Mouse (Mus musculus): ENCODE results near the gene Zfp692.
"Not testable (repeated sequence)": the region's sequence is repeated elsewhere in the genome, so short reads cannot be mapped to it uniquely, and the experiment has no call there.

Zfp692 gene

DNA sequence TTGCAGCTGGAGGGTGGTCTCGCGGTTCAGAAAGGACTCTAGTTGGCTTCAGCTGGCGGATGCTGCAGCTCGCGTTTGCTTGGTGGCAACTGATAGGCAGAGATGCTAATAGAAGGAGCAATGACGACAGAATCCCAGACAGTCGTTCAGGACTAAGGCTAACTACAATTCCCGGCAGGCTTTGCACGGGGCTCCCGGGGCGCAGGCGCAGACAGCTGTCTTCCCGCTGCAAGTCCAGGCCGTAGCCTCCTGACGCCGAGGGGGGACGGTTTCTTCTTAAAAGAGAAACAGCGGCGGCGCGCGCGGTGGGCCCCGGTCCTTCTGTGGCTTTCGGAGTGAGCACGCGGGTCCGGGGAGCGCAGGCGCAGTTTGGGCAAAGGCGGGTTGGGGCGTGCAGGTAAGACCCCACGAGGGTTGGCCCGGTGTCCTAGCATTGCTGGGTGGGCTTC is at the start of gene Zfp692:
Gene Zfp692, plus strand, starts transcription at position 210 of the 449 bp plus-strand sequence.
- peak; percentile 92 to 94 for DNase-seq (ENCODE audit: low spot score in 2 of 2)

DNA sequence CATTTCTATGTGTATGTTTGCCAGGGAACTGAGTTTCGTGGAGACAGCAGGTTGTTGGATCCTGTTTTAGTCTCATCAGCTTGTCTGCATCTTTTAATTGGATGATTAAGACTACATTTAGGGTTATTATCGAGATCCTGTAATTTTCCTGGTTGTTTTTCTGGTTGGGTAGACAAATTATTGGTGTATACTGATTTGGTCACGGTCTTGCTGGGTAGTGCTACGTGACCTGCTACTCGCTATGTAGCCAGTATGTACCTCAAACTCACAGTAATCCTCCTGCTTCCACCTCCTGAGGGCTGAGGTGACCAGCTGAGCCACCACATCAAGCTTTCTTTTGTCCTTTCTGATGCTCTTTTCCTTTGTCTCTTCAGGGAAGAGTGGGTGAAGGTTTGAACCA is 49.1 kb upstream of the Zfp692 start:
- DNase-seq (ENCODE audit: low spot score in 2 of 2): no peak

DNA sequence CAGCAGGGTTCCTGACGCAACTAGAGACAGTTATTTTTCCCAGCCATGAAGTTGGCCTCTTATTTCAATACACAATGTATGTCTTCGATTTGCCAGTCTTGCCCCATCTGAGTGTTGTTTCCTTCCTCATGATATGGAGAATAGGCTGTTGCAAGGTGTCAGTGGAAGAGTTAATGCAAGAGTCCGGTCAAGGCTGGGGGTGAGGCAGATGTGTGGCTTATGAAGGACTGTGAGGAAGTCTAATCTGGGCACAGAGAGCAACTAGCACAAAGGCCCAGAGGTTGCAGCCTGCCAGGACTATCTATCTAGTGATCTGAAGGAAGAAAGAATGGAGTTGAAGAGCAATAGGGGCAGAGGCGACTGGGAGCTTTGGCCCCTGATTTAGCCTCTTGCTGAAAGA is 46.7 kb upstream of the Zfp692 start:
- no peak for DNase-seq (ENCODE audit: low spot score in 2 of 2)

DNA sequence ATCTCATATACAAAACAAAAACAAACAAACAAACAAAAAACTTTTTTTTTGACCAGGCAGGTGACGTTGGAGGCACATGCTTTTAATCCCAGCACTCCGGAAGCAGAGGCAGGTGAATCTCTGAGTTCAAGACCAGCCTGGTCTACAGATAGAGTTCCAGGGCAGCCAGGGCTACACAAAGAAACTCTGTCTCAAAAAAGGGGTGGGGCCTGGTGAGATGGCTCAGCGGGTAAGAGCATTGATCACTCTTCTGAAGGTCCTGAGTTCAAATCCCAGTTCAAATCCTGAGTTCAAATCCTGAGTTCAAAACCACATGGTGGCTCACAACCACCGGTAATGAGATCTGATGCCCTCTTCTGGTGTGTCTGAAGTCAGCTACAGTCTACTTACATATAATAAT is 45.0 kb upstream of the Zfp692 start:
- no peak for DNase-seq (ENCODE audit: low spot score in 2 of 2)

DNA sequence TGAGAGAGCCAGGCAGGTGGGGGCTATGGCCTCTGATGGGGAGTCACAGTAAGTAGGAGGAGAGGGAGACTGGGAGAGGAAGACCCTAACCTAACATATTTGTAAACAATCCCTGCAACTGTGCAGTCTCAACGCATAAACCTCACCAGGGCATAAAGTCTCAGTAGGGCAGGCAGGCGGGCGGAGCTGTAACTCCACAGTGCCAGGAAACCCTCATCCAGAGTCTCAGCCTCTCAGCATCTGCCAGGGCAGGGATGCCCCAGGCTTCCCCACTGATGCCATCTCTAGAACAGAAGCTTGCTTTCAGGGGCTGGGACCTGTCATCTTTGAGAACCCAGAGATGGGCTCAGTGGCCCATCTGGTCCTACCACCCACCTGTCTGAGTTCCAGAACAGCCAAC is 44.5 kb upstream of the Zfp692 start:
- no peak for DNase-seq (ENCODE audit: low spot score in 2 of 2)

DNA sequence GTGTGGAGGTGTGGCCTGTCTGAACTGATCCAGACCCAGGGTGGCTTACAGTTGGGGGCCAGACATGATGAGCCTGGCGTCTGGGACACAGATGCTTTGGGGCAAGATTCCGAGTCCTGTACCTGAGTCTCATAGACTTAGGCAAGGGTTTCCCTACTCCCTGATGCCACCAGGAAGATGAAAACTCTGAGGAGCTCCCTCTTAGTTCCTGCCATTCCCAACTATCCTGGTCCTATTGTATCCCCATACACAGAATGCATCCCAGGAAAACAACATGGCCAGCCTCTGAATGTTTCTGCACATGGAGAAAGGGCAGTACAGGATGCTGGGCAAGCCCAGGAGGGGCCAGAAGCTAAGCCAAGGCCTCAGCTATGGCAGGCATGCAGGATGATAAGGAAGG is 43.4 kb upstream of the Zfp692 start:
- DNase-seq (ENCODE audit: low spot score in 2 of 2): no peak

DNA sequence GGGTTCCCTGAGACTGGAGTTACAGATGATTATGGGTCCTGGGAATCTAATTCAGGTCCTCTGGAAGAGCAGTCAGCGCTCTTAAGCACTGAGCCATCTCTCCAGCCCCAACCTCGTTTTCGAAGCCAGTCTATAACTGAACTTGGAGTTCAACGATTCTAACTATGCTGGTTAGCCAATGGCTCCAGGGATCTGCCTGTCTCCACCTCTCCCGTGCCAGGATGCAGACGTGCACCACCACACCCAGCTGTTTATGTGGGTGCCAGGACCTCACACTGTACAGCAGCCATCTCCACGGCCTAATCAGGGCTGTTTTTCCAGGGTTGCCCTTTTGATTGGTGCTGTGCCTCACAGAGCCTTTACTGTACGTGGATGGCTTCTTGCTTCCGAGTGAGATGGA is 42.3 kb upstream of the Zfp692 start:
- DNase-seq (ENCODE audit: low spot score in 2 of 2): no peak

DNA sequence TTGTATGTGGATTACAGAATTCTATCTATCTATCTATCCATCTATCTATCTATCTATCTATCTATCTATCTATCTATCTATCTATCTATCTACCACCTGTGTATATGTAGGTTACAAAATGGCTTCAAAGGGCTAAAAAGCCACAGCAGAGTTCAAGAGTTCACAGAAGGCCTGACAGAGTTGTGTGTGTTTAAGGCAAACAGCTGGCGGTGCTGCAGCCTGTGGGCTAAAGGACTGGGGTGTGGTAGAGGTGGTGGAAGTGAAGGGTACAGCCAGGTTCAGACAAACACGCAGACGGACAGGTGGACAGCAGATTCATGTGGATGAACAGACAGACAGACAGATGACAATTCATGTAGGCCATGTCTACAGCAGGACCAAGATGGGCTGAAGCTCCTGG is 38.6 kb upstream of the Zfp692 start:
- no peak for DNase-seq (ENCODE audit: low spot score in 2 of 2)

DNA sequence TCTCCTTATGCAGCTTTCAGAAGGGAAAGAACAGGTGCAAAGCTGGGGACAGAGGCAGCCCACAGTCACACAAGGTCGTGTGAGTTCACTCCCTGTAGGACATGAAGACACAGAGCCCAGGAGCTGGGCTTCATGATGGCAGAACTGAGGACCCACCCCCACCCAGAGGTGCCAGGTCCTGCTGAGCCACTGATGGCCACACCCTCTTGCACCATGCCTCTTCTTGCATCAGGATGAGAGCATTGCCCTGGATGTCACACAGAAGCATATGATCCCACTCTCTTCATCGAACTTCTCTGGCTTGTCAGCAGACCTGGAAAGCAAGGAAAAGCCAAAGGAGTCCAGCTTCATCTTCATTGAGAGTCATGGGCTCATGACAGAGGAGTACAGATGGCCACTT is 32.3 kb upstream of the Zfp692 start, which contains the start of gene 4930438A08Rik:
Gene 4930438A08Rik, plus strand, starts transcription at position 228 of the 400 bp plus-strand sequence.
- no peak for DNase-seq (ENCODE audit: low spot score in 2 of 2)

DNA sequence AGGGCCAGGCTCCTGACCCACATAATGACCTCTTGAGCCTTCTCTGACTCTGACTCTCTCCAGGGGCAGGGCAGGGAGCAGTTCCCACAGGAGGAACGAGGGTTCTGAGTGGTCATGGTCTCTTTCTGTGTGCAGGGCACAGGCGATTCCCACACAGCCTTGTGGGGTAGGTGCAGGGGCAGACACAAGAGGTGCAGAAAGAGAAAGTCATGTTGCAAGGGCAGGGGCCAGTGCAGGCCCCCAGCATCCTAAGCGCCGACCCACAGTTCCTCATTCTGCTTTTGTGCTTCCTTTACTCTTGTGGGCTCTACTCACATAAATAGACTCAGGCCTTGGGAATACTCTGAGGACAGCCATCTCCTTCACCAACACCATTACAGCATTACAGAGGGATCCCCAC is 31.1 kb upstream of the Zfp692 start:
- no peak for DNase-seq (ENCODE audit: low spot score in 2 of 2)

DNA sequence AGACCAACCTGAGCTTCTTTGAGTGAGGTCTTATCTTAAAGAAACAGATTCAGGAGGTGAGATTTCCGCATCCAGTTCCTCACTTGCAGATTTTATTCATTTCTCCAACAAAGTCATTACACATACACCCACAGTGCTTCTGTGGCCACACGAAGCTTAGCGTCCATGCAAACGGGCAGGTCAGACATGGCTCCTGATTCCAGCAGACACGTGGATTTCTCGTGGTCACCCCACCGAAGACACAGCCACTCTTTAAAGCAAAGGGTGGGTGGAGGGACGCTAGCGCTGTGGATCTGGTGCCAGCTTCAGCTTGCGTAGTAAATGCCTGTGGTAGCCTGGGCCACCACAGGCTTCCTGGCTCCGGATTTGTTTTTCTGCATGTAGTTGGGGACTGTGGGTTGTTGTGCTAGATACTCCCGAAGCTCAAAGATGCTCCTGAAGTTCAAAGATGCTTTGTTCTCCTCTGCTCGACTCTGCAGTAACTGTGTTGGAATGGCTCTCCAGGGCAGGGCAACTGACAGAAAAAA is 24.8 kb upstream of the Zfp692 start:
- no peak for DNase-seq (ENCODE audit: low spot score in 2 of 2)

DNA sequence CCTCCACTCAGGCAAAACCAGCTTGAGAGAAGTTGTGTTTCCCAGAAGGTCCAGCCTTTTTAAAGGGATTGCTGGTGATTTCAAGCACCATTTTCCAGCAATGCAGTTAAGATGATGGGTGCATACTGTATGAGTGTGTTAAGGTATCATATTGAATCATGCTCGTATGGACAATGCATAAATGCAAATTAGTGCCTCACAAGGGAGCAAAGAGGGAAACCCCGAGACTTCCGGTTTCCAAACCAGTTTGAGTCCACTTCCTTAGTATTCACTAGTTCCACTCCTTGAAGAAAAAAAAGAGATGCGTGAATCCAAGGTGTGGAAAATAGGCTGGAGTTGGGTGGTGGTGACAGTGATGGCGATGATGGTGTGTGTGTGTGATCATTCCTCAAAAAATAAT is 24.4 kb upstream of the Zfp692 start:
- no peak for DNase-seq (ENCODE audit: low spot score in 2 of 2)

DNA sequence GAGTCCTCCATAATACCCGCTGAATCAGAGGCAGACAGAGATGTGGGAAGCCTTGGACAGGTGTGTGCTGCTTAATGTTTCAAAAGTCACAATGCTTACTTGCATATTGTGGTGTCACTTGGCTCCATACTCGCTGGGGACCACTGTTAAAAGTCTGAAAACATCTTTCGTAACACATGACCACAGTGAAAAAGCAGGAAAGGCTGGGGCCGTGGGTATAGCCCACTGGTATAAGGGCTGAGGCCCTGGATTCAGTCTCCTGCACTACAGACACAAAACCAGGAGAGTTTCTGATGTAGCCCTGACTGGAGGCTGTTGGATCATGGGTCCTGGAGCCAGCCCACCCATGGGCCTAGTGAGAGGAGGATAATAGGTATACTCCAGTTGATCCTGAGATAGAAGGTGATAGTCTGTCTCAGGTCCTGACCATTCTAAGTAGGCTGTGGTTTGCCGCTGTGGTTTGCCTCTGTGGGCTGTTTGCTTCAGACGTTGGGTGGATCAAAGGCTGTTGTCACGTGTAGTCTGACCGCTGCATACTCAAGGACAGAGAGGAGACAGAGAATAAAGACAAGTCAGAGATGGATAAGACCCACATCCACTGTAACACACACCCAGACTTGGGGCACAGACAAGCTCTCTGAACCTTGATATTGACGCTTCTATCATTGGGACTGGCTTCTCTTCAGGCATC is 16.7 kb upstream of the Zfp692 start:
- DNase-seq (ENCODE audit: low spot score in 2 of 2): no peak

DNA sequence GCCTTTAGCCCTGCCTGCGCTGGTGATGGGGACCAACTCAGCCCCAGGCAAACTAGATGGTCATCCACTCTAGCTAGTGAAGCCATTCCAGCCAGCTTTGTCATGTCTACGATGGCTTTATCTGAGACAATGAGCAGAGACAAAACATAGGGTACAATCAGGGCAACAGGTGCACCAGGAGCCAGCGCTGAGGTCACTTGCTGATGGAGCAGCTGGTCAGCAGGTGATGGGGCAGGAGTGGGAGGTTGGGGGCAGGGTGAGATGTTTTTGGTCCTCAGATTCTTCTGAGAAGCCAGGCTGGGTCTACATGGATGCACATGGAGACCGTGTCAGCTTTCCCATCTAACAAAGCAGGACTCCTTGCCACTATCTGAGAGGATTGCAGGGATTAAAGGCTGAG is 16.1 kb upstream of the Zfp692 start:
- no peak for DNase-seq (ENCODE audit: low spot score in 2 of 2)

DNA sequence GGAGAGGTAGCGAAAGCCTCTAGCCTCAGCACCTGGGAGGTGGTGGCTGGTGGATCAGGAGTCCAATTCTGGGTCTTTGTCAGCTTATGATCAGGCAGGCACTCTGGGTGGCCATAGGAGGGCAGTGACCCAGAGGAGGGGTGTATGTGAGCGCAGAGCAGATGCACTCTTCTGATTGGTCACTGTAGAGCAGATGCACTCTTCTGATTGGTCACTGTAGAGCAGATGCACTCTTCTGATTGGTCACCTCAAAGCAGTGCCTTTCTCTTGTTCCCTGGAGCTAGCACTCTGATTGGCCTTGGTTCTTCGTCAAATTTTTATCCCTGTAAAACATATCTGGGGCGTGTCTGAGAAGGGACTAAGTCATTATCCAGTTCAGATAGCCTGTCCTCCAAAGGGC is 14.1 kb upstream of the Zfp692 start:
- no peak for DNase-seq (ENCODE audit: low spot score in 2 of 2)

DNA sequence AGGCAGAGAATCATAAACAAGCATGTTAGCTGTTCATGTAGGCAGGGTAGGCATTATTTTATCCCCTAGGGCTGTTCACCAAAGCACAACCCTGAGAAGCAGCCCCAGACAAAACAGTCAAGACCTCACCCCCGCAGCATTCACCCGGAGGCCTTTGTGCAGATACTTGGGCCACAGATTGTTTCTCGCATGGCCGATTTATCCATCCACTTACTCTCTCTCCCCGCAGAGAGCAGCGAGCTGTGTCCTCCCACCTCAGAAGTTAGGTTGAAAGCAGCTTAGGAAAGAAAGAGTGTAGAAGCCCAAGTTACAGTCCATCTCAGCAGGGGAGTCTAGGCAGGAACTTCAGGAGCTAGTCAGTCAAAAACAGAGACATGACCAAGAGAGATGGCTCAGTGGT is 9.5 kb upstream of the Zfp692 start:
- DNase-seq (ENCODE audit: low spot score in 2 of 2): no peak

DNA sequence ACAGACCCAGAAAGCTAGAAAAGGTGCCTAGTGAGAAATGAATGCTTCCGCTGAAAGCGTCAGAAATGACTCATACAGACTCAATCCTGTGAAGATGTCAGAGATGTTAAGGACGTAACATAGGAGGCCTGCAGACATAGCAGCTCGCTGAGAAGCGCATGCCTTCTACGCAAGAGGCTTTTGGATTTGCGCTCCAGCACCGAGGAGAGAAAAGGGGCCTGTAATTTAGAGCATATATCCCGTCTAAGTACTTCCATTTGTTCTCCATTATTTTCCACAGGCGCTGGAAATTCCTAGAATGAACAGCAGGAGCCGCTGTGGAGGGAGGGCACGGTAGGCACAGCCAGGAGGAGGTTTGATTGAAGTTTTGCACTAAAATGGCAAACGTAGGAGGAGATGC is 5.8 kb upstream of the Zfp692 start:
- DNase-seq (ENCODE audit: low spot score in 2 of 2): peak; percentile 60 to 81

DNA sequence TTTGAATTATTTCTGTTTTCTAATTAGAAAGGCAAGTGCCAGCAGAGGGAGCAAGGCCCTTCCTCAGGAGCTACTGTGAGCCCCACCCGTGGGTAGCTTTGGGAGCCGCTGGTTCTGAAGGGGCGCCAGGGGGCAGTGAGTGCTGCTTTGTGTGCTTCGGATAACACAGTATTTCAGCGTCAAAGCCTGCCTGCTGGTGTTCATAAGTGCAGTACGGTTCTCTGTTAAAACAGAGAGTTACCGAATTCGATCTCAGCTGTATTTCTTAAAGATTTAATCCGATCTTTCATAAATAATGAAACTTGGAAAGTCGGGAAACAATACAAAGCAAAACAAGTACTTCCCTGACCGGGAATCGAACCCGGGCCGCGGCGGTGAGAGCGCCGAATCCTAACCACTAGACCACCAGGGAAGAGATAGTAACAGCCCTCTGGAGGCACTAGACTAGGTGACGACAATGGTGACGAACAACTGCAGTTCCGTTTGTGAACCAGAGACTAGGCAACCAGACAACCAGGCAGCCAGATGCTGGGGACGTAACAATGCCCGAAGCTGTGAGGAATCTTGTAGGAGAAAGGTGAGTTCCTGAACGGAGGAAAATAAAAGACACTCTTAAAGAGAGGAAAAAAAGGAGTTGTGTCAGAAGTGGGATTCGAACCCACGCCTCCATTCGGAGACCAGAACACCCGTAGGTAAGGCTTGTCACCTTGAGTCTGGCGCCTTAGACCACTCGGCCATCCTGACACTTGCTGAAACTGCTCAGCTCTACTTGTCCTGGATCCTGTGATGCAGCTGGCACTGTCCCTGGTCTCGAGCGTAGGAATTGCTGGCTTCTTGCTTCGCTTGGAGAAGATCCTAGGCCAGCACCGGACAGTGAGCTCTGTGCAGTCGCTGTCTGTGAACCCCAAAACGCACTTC is 4.8 kb upstream of the Zfp692 start:
- DNase-seq (ENCODE audit: low spot score in 2 of 2): peak; percentile 96 to 98

DNA sequence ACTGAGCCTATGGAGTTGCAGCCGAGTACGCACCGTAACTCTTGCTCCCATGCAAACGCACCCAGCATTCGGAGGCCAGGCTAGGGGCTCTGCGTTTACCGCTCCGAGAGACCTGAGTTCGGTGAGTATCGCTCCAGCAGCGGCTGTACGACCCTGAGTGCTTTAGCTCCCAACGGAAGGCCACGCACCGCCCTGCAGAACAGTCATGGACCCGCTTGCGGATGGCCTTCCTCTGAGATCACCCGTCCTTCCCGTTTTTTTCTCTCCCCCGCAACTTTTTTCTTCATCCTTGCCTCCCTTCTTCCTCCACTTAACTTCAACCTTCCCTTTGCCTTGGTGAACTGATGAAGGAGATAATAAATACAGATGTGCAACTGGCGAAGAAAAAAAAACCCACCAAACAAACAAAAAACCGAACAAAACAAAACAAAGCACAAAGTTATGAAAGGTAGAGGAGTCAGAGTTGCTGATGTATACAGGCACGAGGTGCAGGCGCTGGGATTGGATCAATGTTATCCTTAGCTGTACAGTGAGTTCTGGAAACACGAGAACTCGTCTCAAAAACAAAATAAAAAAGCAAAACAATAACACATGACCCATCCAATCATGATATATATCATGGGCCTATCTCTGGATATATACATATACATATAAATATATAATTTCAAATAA is 4.0 kb upstream of the Zfp692 start:
- no peak for DNase-seq (ENCODE audit: low spot score in 2 of 2)

DNA sequence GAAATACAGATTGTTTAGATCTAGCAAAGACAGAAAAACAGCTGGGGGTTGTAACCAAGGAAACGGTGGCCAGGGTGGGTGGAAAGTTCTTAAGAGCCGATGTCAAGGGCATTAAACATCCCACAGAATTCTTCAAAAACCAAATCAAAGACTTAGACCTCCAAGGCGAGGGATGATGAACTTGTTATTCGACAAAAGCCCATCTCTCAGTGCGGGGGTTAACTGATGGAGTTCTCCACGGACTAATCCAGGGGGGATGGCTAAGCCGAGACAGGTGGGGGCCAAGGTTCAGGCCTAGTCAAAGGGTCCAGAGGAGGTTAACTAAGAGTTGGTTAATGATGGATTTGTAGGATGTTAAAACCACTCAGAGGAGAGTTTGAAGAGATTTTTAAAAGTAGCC is 3.3 kb upstream of the Zfp692 start:
- DNase-seq (ENCODE audit: low spot score in 2 of 2): no peak

DNA sequence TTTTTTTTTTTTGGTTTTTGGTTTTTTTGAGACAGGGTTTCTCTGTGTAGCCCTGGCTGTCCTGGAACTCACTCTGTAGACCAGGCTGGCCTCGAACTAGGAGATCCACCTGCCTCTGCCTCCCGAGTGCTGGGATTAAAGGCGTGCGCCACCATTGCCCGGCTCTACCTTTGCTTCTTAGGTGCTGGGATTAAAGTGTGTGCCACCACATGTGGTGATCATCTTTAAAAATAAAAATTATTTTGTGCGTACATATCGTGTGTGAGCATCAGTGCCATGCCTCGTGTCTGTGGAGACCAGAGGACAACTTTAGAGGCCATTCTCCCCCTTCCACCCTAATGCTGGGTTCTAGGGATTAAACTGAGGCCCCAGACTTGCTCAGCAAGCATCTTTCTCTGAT is 1.6 kb upstream of the Zfp692 start:
- not testable (repeated sequence) for DNase-seq (ENCODE audit: low spot score in 2 of 2)

DNA sequence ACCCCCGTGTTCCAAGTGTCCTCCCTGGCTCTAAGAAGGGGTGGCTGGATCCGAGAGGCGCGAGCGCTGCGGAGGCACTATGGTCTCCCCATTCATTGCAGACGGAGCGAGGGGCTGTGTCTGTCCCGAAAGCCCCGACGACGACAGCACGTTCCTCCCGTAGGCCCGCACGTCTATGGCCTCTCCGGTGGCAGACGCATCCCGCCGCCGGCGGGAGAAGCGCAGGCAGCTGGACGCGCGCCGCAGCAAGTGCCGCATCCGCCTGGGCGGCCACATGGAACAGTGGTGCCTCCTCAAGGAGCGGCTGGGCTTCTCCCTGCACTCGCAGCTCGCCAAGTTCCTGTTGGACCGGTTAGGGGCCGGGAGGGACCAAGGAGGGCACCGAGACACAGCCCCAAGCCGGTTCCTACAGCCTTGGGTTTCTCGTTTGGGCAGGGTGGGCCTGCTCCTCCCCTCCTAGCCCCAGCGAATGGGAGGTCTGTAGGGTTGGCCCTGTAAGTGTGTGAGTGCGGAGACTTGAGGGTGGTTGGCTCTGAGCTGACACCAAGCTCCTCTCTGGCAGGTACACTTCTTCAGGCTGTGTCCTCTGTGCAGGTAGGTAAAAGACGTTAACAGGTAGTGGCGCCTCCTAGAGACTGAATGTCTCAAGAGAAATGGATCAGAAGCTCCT is 677 bp downstream of the Zfp692 start:
- peak in 1 of 2 experiments; percentile 43 for DNase-seq (ENCODE audit: low spot score in 2 of 2)
